Mouse (Mus musculus): ENCODE results near the gene Mier2.

DNA sequence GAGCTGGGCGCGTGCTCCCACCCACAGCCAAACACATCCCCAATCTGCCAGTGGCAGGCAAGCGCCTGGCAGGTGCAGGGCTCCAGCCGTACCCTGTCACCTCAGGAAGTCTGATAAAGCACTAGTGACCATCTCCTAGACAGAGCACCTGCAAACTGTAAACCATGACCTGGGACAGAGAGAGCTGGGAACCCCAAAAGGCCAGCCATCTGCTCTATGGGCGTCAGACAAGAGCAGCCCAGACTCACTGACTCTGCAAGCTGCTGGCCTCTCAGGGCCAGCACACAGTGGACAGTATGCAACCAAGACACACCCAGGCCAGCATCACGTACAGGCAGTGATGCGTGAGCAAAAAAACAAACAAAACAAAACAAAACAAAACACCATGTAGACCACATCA lies 23.9 kb upstream of the Mier2 start:
- no peak for TF ChIP-seq CEBPB (IDR thresholded peaks at IDR 0.05; ENCODE audit: insufficient read depth, poor library complexity, severe bottlenecking)
- TF ChIP-seq USF1 (IDR thresholded peaks at IDR 0.05; ENCODE audit: low read depth) = no peak
- TF ChIP-seq POLR2A (IDR thresholded peaks at IDR 0.05; ENCODE audit: insufficient read length, low read depth) = no peak
- no peak for TF ChIP-seq REST (IDR thresholded peaks at IDR 0.05; ENCODE audit: insufficient read depth, insufficient read length)
- TF ChIP-seq POLR2AphosphoS2 (IDR thresholded peaks at IDR 0.05; ENCODE audit: insufficient read length, low read depth) = no peak
- TF ChIP-seq E2F4 (IDR thresholded peaks at IDR 0.05; ENCODE audit: insufficient read depth) = no peak
- TF ChIP-seq MYOG (IDR thresholded peaks at IDR 0.05; ENCODE audit: control insufficient read depth in 1 of 3, insufficient read depth in 1 of 3, insufficient read length in 2 of 3, low read depth in 2 of 3) = no peak
